ENCODE assay signal across 1 mouse cellular context in the genomic region with DNA sequence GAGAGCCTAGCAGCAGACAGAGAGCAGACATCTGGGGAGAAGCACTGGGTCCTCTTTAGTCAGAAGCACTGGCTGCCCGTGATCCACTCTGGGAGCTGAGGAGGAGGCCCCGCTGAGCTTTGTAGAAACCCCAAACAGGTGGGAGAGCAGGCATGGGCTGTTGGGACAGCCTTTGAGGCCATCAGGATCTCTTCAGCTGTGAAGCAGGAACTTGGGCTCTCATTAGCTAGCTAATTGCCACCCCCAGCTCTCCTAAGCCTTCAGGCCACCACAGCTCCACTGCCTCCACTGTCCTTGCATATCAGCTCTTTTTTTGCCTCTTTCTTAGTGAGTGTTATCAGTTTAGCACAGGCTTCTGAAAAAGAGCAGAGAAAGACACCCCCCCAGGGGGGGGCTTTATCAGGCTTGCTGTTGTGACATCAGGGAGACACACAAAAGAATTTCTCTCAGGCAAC.
TF ChIP-seq lines count a peak whose summit lies in the region.

No protein-coding gene starts in this region.

TF ChIP-seq in MEL, 35 proteins besides CTCF, POLR2A, EP300 and RAD21:
- no peak; the same call in 1 of the 2 replicates for TF ChIP-seq ELF1 (IDR thresholded peaks at IDR 0.05; ENCODE audit: low read depth, low read length)
- TF ChIP-seq HCFC1 (IDR thresholded peaks at IDR 0.05; ENCODE audit: low read depth, low read length), result peak; percentile 74
- TF ChIP-seq KAT2A (conservative IDR thresholded peaks at IDR 0.05; ENCODE audit: low read depth, low read length), result peak; percentile 41; the same call in 1 of the 2 replicates
- no peak; the same call in 1 of the 2 replicates for TF ChIP-seq BHLHE40 (IDR thresholded peaks at IDR 0.05; ENCODE audit: borderline replicate concordance, low read depth, low read length)
- peak; percentile 60; the same call in 1 of the 2 replicates for TF ChIP-seq POLR2AphosphoS2 (IDR thresholded peaks at IDR 0.05; ENCODE audit: low read length)
- peak; percentile 98 for TF ChIP-seq ETS1 (IDR thresholded peaks at IDR 0.05; ENCODE audit: low read depth, low read length)
- no peak for TF ChIP-seq GABPA (IDR thresholded peaks at IDR 0.05; ENCODE audit: low read depth, low read length)
- peak; percentile 88 for TF ChIP-seq TBP (IDR thresholded peaks at IDR 0.05; ENCODE audit: low read depth, low read length)
- peak; percentile 95 for TF ChIP-seq TAL1 (IDR thresholded peaks at IDR 0.05; ENCODE audit: low read length)
- TF ChIP-seq MXI1 (IDR thresholded peaks at IDR 0.05; ENCODE audit: low read depth, low read length), result peak; percentile 61; the same call in 1 of the 2 replicates
- TF ChIP-seq ZMIZ1 (IDR thresholded peaks at IDR 0.05; ENCODE audit: low read depth, low read length), result no peak
- TF ChIP-seq CHD2 (IDR thresholded peaks at IDR 0.05; ENCODE audit: low read length), result peak; percentile 62
- no peak for TF ChIP-seq MEF2A (IDR thresholded peaks at IDR 0.05; ENCODE audit: extremely low read depth, insufficient replicate concordance, low read depth, low read length, poor library complexity, severe bottlenecking)
- TF ChIP-seq POLR2AphosphoS5 (IDR thresholded peaks at IDR 0.05; ENCODE audit: borderline replicate concordance, low read depth, low read length), result no peak
- TF ChIP-seq MYB (IDR thresholded peaks at IDR 0.05; ENCODE audit: low read depth, low read length), result peak; percentile 72; the same call in 1 of the 2 replicates
- TF ChIP-seq SMC3 (IDR thresholded peaks at IDR 0.05; ENCODE audit: low read depth, low read length), result no peak
- TF ChIP-seq RCOR1 (IDR thresholded peaks at IDR 0.05; ENCODE audit: low read depth, low read length), result peak; percentile 96
- TF ChIP-seq MYC (IDR thresholded peaks at IDR 0.05; ENCODE audit: low read depth, low read length), result peak; percentile 87
- TF ChIP-seq MAX (IDR thresholded peaks at IDR 0.05; ENCODE audit: low read length), result peak; percentile 11; the same call in 1 of the 2 replicates
- peak; percentile 100 for TF ChIP-seq GATA1 (IDR thresholded peaks at IDR 0.05; ENCODE audit: low read depth, low read length)
- TF ChIP-seq NRF1 (IDR thresholded peaks at IDR 0.05; ENCODE audit: insufficient read depth, low read depth, low read length, poor library complexity, severe bottlenecking), result no peak
- peak; percentile 100 for TF ChIP-seq TCF12 (IDR thresholded peaks at IDR 0.05; ENCODE audit: low read depth, low read length)
- no peak for TF ChIP-seq USF1 (IDR thresholded peaks at IDR 0.05; ENCODE audit: low read depth, low read length)
- no peak for TF ChIP-seq CHD1 (IDR thresholded peaks at IDR 0.05; ENCODE audit: low read depth, low read length)
- TF ChIP-seq ZNF384 (IDR thresholded peaks at IDR 0.05; ENCODE audit: low read depth, low read length), result peak; percentile 96
- no peak for TF ChIP-seq ZC3H11A (IDR thresholded peaks at IDR 0.05; ENCODE audit: low read depth, low read length)
- TF ChIP-seq NELFE (IDR thresholded peaks at IDR 0.05; ENCODE audit: low read depth, low read length), result 0 out of 2 replicates have a peak, but pooled peaks have one; percentile 25
- peak; percentile 62; the same call in 1 of the 2 replicates for TF ChIP-seq JUND (IDR thresholded peaks at IDR 0.05; ENCODE audit: low read depth, low read length)
- TF ChIP-seq SIN3A (IDR thresholded peaks at IDR 0.05; ENCODE audit: low read length), result peak; percentile 98
- TF ChIP-seq E2F4 (IDR thresholded peaks at IDR 0.05; ENCODE audit: borderline replicate concordance, low read depth, low read length), result no peak
- peak; percentile 99 for TF ChIP-seq MAZ (IDR thresholded peaks at IDR 0.05; ENCODE audit: low read depth, low read length)
- TF ChIP-seq MAFK (IDR thresholded peaks at IDR 0.05; ENCODE audit: borderline replicate concordance, low read depth, low read length), result peak; percentile 87; the same call in 1 of the 2 replicates
- no peak for TF ChIP-seq UBTF (IDR thresholded peaks at IDR 0.05; ENCODE audit: borderline replicate concordance, insufficient read depth, low read depth, low read length)
- no peak for TF ChIP-seq USF2 (IDR thresholded peaks at IDR 0.05; ENCODE audit: borderline replicate concordance in 1 of 2, insufficient read depth in 1 of 2, low read depth in 1 of 2, low read length in 2 of 2)
- no peak for TF ChIP-seq ZKSCAN1 (IDR thresholded peaks at IDR 0.05; ENCODE audit: low read depth, low read length)
